Mouse (Mus musculus): ENCODE measurements around the gene Praf2. TPM values are rescaled to one million over a fixed set of nuclear protein-coding genes. Genes with fewer than 3 reads are reported as not detected.

Praf2 gene
- polyA plus RNA-seq, 1 experiment from 2014 or later: 74.5 TPM

- H3K4me2 ChIP-seq (replicated peaks; ENCODE audit: low read depth, low read length): peak overlapping the region; percentile 55
- 33% methylated on average over 13 of the region's 13 CpGs for WGBS
- peaks cover 6% of the 10 kb centered on the region; the same call in 1 of the 2 replicates for H3K36me3 ChIP-seq (ENCODE audit: control insufficient read depth, insufficient read depth, low read length)
- H3K9ac ChIP-seq (ENCODE audit: low read depth, low read length): no peak overlapping the region
- H3K4me1 ChIP-seq (ENCODE audit: control insufficient read depth, insufficient read depth, low read length): no peaks in the 10 kb centered on the region
- ATAC-seq (ENCODE audit: low FRiP score, low TSS enrichment): no peak
- H3K4me3 ChIP-seq (ENCODE audit: low read length): peak overlapping the region; percentile 60
- no peaks in the 10 kb centered on the region for H3K27me3 ChIP-seq (ENCODE audit: control insufficient read depth, insufficient read depth, low read length)
- H3K27ac ChIP-seq (ENCODE audit: low read depth, low read length): no peak overlapping the region
- no peaks in the 10 kb centered on the region for H3K9me3 ChIP-seq (ENCODE audit: control insufficient read depth, low read length)
Observed at GRCm38 (mm10) chrX:7765281-7765670, 37.0 kb downstream of the Praf2 start.

- Histone ChIP-seq H3K9me3 (ENCODE audit: control insufficient read depth, low read length) (no peaks in the 10 kb centered on the region), H3K36me3 (ENCODE audit: control insufficient read depth, insufficient read depth, low read length) (peaks cover 8% of the 10 kb centered on the region; the same call in 1 of the 2 replicates), H3K9ac (ENCODE audit: low read depth, low read length) (peak overlapping the region; percentile 31; the same call in 1 of the 2 replicates), H3K4me2 (replicated peaks; ENCODE audit: low read depth, low read length) (peak overlapping the region; percentile 55), H3K4me3 (ENCODE audit: low read length) (peak overlapping the region; percentile 60), H3K27ac (ENCODE audit: low read depth, low read length) (no peak overlapping the region), H3K27me3 (ENCODE audit: control insufficient read depth, insufficient read depth, low read length) (no peaks in the 10 kb centered on the region), H3K4me1 (ENCODE audit: control insufficient read depth, insufficient read depth, low read length) (no peaks in the 10 kb centered on the region)
- peak; percentile 56 for ATAC-seq (ENCODE audit: low FRiP score, low TSS enrichment)
- 23% methylated on average over 11 of the region's 11 CpGs for WGBS
Observed at GRCm38 (mm10) chrX:7765764-7766163, 37.5 kb downstream of the Praf2 start.

DNA sequence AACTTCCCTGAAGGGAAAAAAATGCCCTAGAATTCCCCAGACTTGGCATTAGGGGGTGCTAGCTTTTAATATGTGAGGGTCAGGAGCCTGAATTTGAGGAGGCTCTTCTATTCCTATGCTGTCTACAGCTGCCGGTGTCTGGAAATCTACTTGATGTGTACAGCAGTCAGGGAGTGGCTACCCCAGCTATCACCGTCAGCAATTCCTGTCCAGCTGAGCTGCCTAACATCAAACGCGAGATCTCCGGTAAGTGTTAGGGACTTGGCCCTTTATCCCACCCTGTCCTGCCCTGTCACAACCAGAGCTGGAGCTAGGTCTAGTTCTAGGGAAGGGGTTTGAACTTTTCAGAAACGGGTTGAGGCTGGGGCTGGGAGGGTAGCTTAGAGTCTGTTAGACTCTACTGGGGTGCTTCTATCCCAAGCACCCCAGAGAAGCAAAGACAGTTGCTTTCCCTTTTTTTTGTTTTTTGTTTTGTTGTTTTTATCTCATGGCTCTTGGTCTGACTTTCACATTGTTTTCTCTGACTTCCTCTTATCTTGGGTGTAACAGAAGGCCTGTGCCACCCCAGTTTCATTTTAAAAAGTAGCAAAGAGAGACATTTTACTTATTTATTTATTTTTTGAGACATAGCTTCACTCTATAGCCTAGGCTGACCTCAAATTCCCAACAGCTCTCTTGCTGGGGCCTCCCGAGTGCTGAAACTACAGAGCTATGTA, 41.2 kb downstream of the Praf2 start:
- Histone ChIP-seq H3K4me2 (replicated peaks; ENCODE audit: low read depth, low read length) (no peak overlapping the region), H3K4me3 (ENCODE audit: low read length) (no peak overlapping the region), H3K36me3 (ENCODE audit: control insufficient read depth, insufficient read depth, low read length) (peaks cover 30% of the 10 kb centered on the region; the same call in 1 of the 2 replicates), H3K27me3 (ENCODE audit: control insufficient read depth, insufficient read depth, low read length) (no peaks in the 10 kb centered on the region), H3K4me1 (ENCODE audit: control insufficient read depth, insufficient read depth, low read length) (no peaks in the 10 kb centered on the region), H3K9ac (ENCODE audit: low read depth, low read length) (no peak overlapping the region), H3K9me3 (ENCODE audit: control insufficient read depth, low read length) (no peaks in the 10 kb centered on the region), H3K27ac (ENCODE audit: low read depth, low read length) (no peak overlapping the region)
- no peak for ATAC-seq (ENCODE audit: low FRiP score, low TSS enrichment)
- 93% methylated on average over 7 of the region's 7 CpGs for WGBS

DNA sequence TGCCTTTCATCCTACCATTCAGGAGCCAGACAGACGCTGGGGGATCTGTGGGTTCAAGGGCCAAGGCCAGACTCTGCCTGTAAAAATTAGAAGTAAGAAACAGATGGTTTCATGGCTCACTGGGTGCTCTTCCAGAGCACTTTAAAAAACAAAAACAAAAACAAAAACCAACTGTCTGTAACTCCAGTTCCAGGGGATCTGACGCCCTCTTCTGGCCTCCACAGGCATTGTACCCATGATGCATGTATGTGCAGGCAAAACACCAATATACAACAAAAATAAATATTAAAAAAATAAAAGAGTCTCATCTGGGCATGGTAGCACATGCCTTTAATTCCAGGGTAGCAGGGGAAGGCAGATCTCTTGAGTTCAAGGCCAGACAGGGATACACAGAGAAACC, 44.5 kb downstream of the Praf2 start:
- Histone ChIP-seq H3K9me3 (ENCODE audit: control insufficient read depth, low read length) (no peaks in the 10 kb centered on the region), H3K4me3 (ENCODE audit: low read length) (no peak overlapping the region), H3K4me2 (replicated peaks; ENCODE audit: low read depth, low read length) (no peak overlapping the region), H3K4me1 (ENCODE audit: control insufficient read depth, insufficient read depth, low read length) (no peaks in the 10 kb centered on the region), H3K27ac (ENCODE audit: low read depth, low read length) (no peak overlapping the region), H3K27me3 (ENCODE audit: control insufficient read depth, insufficient read depth, low read length) (no peaks in the 10 kb centered on the region), H3K9ac (ENCODE audit: low read depth, low read length) (no peak overlapping the region), H3K36me3 (ENCODE audit: control insufficient read depth, insufficient read depth, low read length) (peaks cover 27% of the 10 kb centered on the region; the same call in 1 of the 2 replicates)
- no peak for ATAC-seq (ENCODE audit: low FRiP score, low TSS enrichment)
- WGBS: 58% methylated on average over 2 of the region's 2 CpGs

- ATAC-seq (ENCODE audit: low FRiP score, low TSS enrichment): no peak
- no peaks in the 10 kb centered on the region for H3K9me3 ChIP-seq (ENCODE audit: control insufficient read depth, low read length)
- H3K27me3 ChIP-seq (ENCODE audit: control insufficient read depth, insufficient read depth, low read length): no peaks in the 10 kb centered on the region
- no peak overlapping the region for H3K4me2 ChIP-seq (replicated peaks; ENCODE audit: low read depth, low read length)
- H3K36me3 ChIP-seq (ENCODE audit: control insufficient read depth, insufficient read depth, low read length): peaks cover 24% of the 10 kb centered on the region; the same call in 1 of the 2 replicates
- no peak overlapping the region for H3K4me3 ChIP-seq (ENCODE audit: low read length)
- H3K27ac ChIP-seq (ENCODE audit: low read depth, low read length): no peak overlapping the region
- H3K9ac ChIP-seq (ENCODE audit: low read depth, low read length): no peak overlapping the region
- no peaks in the 10 kb centered on the region for H3K4me1 ChIP-seq (ENCODE audit: control insufficient read depth, insufficient read depth, low read length)
- WGBS: 82% methylated on average over 9 of the region's 9 CpGs
Observed at GRCm38 (mm10) chrX:7775501-7776205, 47.4 kb downstream of the Praf2 start.

GRCm38 (mm10) chrX:7776329-7777082, 48.3 kb downstream of the Praf2 start:
- no peak overlapping the region for H3K27ac ChIP-seq (ENCODE audit: low read depth, low read length)
- H3K4me1 ChIP-seq (ENCODE audit: control insufficient read depth, insufficient read depth, low read length): no peaks in the 10 kb centered on the region
- ATAC-seq (ENCODE audit: low FRiP score, low TSS enrichment): peak; percentile 61; the same call in 1 of the 2 replicates
- 54% methylated on average over 8 of the region's 8 CpGs for WGBS
- no peak overlapping the region for H3K4me2 ChIP-seq (replicated peaks; ENCODE audit: low read depth, low read length)
- H3K9ac ChIP-seq (ENCODE audit: low read depth, low read length): no peak overlapping the region
- no peaks in the 10 kb centered on the region for H3K9me3 ChIP-seq (ENCODE audit: control insufficient read depth, low read length)
- H3K36me3 ChIP-seq (ENCODE audit: control insufficient read depth, insufficient read depth, low read length): peaks cover 15% of the 10 kb centered on the region; the same call in 1 of the 2 replicates
- H3K4me3 ChIP-seq (ENCODE audit: low read length): no peak overlapping the region
- H3K27me3 ChIP-seq (ENCODE audit: control insufficient read depth, insufficient read depth, low read length): no peaks in the 10 kb centered on the region

GRCm38 (mm10) chrX:7778450-7779244, 50.4 kb downstream of the Praf2 start:
- no peak overlapping the region for H3K4me3 ChIP-seq (ENCODE audit: low read length)
- peaks cover 9% of the 10 kb centered on the region; the same call in 1 of the 2 replicates for H3K36me3 ChIP-seq (ENCODE audit: control insufficient read depth, insufficient read depth, low read length)
- ATAC-seq (ENCODE audit: low FRiP score, low TSS enrichment): no peak
- no peaks in the 10 kb centered on the region for H3K9me3 ChIP-seq (ENCODE audit: control insufficient read depth, low read length)
- no peaks in the 10 kb centered on the region for H3K27me3 ChIP-seq (ENCODE audit: control insufficient read depth, insufficient read depth, low read length)
- WGBS: 76% methylated on average over 7 of the region's 7 CpGs
- H3K4me1 ChIP-seq (ENCODE audit: control insufficient read depth, insufficient read depth, low read length): no peaks in the 10 kb centered on the region
- no peak overlapping the region for H3K27ac ChIP-seq (ENCODE audit: low read depth, low read length)
- no peak overlapping the region for H3K9ac ChIP-seq (ENCODE audit: low read depth, low read length)
- no peak overlapping the region for H3K4me2 ChIP-seq (replicated peaks; ENCODE audit: low read depth, low read length)

DNA sequence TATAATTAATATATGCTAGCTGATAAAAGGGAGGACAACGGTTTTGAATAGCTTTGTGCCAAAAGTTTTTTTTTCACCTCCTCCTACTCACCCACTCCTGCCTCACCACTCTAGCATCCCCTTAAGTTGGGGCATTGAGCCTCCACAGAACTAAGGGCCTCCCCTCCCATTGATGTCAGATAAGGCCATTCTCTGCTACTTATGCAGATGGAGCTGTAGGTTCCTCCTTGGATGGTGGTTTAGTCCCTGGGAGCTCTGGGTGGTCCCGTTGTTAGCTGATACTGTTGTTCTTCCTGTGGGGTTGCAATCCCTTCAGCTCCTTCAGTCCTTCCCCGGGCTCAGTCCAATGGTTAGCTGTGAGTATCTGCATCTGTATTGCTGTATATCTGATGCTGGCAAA, 51.1 kb downstream of the Praf2 start:
- no peaks in the 10 kb centered on the region for H3K27me3 ChIP-seq (ENCODE audit: control insufficient read depth, insufficient read depth, low read length)
- H3K4me3 ChIP-seq (ENCODE audit: low read length): no peak overlapping the region
- ATAC-seq (ENCODE audit: low FRiP score, low TSS enrichment): no peak
- peaks cover 3% of the 10 kb centered on the region; the same call in 1 of the 2 replicates for H3K36me3 ChIP-seq (ENCODE audit: control insufficient read depth, insufficient read depth, low read length)
- no peaks in the 10 kb centered on the region for H3K4me1 ChIP-seq (ENCODE audit: control insufficient read depth, insufficient read depth, low read length)
- no peak overlapping the region for H3K4me2 ChIP-seq (replicated peaks; ENCODE audit: low read depth, low read length)
- no peak overlapping the region for H3K9ac ChIP-seq (ENCODE audit: low read depth, low read length)
- H3K27ac ChIP-seq (ENCODE audit: low read depth, low read length): no peak overlapping the region
- WGBS: 31% methylated on average over 3 of the region's 3 CpGs
- no peaks in the 10 kb centered on the region for H3K9me3 ChIP-seq (ENCODE audit: control insufficient read depth, low read length)
